Mouse (Mus musculus): ENCODE data around the gene Map1b. TPM values are rescaled to one million over a fixed set of nuclear protein-coding genes. Genes with fewer than 3 reads are reported as not detected.

Gene Map1b
- polyA plus RNA-seq, 1 experiment = not detected

GRCm38 (mm10) chr13:99378223-99378622 lies 138.1 kb downstream of the Map1b start:
- H3K9me3 ChIP-seq = no peaks in the 10 kb centered on the region
- TF ChIP-seq GATA1 (IDR thresholded peaks at IDR 0.05; ENCODE audit: borderline replicate concordance, low read length) = no peak
- TF ChIP-seq FLI1 (IDR thresholded peaks at IDR 0.05; ENCODE audit: low read length) = no peak
- H3K4me3 ChIP-seq (replicated peaks) = no peak overlapping the region
- peaks cover 28% of the 10 kb centered on the region for H3K4me1 ChIP-seq
- H3K27me3 ChIP-seq (replicated peaks) = no peaks in the 10 kb centered on the region
- peaks cover 7% of the 10 kb centered on the region for H3K36me3 ChIP-seq (replicated peaks; ENCODE audit: low read length)

GRCm38 (mm10) chr13:99377055-99377454 lies 139.3 kb downstream of the Map1b start:
- peaks cover 9% of the 10 kb centered on the region for H3K36me3 ChIP-seq (replicated peaks; ENCODE audit: low read length)
- H3K4me3 ChIP-seq (replicated peaks) = no peak overlapping the region
- no peaks in the 10 kb centered on the region for H3K9me3 ChIP-seq
- no peaks in the 10 kb centered on the region for H3K27me3 ChIP-seq (replicated peaks)
- no peak for TF ChIP-seq GATA1 (IDR thresholded peaks at IDR 0.05; ENCODE audit: borderline replicate concordance, low read length)
- no peak for TF ChIP-seq FLI1 (IDR thresholded peaks at IDR 0.05; ENCODE audit: low read length)
- peaks cover 23% of the 10 kb centered on the region for H3K4me1 ChIP-seq

GRCm38 (mm10) chr13:99375550-99375949 lies 140.8 kb downstream of the Map1b start:
- Histone ChIP-seq H3K4me1 (peaks cover 18% of the 10 kb centered on the region), H3K4me3 (replicated peaks) (peak overlapping the region; percentile 50), H3K9me3 (no peaks in the 10 kb centered on the region), H3K27me3 (replicated peaks) (no peaks in the 10 kb centered on the region), H3K36me3 (replicated peaks; ENCODE audit: low read length) (peaks cover 11% of the 10 kb centered on the region)
- TF ChIP-seq FLI1 (IDR thresholded peaks at IDR 0.05; ENCODE audit: low read length) (no peak), GATA1 (IDR thresholded peaks at IDR 0.05; ENCODE audit: borderline replicate concordance, low read length) (no peak)

- H3K4me1 ChIP-seq = peaks cover 16% of the 10 kb centered on the region
- no peak for TF ChIP-seq FLI1 (IDR thresholded peaks at IDR 0.05; ENCODE audit: low read length)
- no peaks in the 10 kb centered on the region for H3K27me3 ChIP-seq (replicated peaks)
- no peak overlapping the region for H3K4me3 ChIP-seq (replicated peaks)
- no peaks in the 10 kb centered on the region for H3K9me3 ChIP-seq
- H3K36me3 ChIP-seq (replicated peaks; ENCODE audit: low read length) = peaks cover 17% of the 10 kb centered on the region
Measured at GRCm38 (mm10) chr13:99374191-99374590, 142.1 kb downstream of the Map1b start.

GRCm38 (mm10) chr13:99373684-99374083 lies 142.7 kb downstream of the Map1b start:
- Histone ChIP-seq H3K4me3 (replicated peaks) (no peak overlapping the region), H3K4me1 (peaks cover 16% of the 10 kb centered on the region), H3K9me3 (no peaks in the 10 kb centered on the region), H3K36me3 (replicated peaks; ENCODE audit: low read length) (peaks cover 21% of the 10 kb centered on the region), H3K27me3 (replicated peaks) (no peaks in the 10 kb centered on the region)
- TF ChIP-seq FLI1 (IDR thresholded peaks at IDR 0.05; ENCODE audit: low read length) (no peak), GATA1 (IDR thresholded peaks at IDR 0.05; ENCODE audit: borderline replicate concordance, low read length) (no peak)

Other genes starting within 250 kb of the Map1b start
- 3.7 and 8.6 TPM in 2 replicates for gene Ptcd2, start 171.8 kb downstream of the Map1b start, polyA plus RNA-seq (2012; ENCODE audit: insufficient read depth, low replicate concordance)
- 9.3 TPM in 1 of 2 replicates, not detected in the other for gene Mrps27, start 171.8 kb downstream of the Map1b start, polyA plus RNA-seq (2012; ENCODE audit: insufficient read depth, low replicate concordance)